Mouse (Mus musculus) heart, embryonic 16.5 days (tissue): Measurements from ENCODE around the gene Dazap1. TPM values are rescaled to one million over a fixed set of nuclear protein-coding genes. Genes with fewer than 3 reads are reported as not detected.

Experiments used
- ATAC-seq: fragments of 200-750 bp; cut with Nextera tagmentation; replicated peaks from 2 replicates; pipeline ENCODE4 v1.8.0; 2017; ENCODE audit warnings: moderate number of reproducible peaks; ENCODE audit not compliant: insufficient read depth, low FRiP score; ENCODE audit errors: extremely low read depth
- H3K27ac ChIP-seq: fragments of 300-500 bp; sonication (generic); 2 replicates; pipeline ENCODE4 v1.5.1; 2014; ENCODE audit warnings: mild to moderate bottlenecking, low read length, control low read depth, moderate library complexity
- H3K27me3 ChIP-seq: fragments of 300-500 bp; sonication (generic); 2 replicates; pipeline ENCODE4 v1.6.1; 2014; ENCODE audit warnings: low read length, mixed read lengths; ENCODE audit not compliant: control insufficient read depth, insufficient read depth
- H3K36me3 ChIP-seq: fragments of 300-500 bp; sonication (generic); 2 replicates; pipeline ENCODE4 v1.6.1; 2014; ENCODE audit not compliant: control insufficient read depth, insufficient read depth
- H3K4me1 ChIP-seq: fragments of 300-500 bp; sonication (generic); 2 replicates; pipeline ENCODE4 v1.6.1; 2014; ENCODE audit warnings: low read length, mixed read lengths; ENCODE audit not compliant: control insufficient read depth, insufficient read depth
- H3K4me2 ChIP-seq: fragments of 300-500 bp; sonication (generic); 2 replicates; pipeline ENCODE4 v1.6.1; 2014; ENCODE audit warnings: low read depth, mild to moderate bottlenecking, control low read depth, low read length
- H3K4me3 ChIP-seq: fragments of 300-500 bp; sonication (generic); 2 replicates; pipeline ENCODE4 v1.5.1; 2014; ENCODE audit warnings: mild to moderate bottlenecking, control low read depth, low read length
- H3K9ac ChIP-seq: fragments of 300-500 bp; sonication (generic); 2 replicates; pipeline ENCODE4 v1.6.1; 2014; ENCODE audit warnings: low read length, control low read depth
- H3K9me3 ChIP-seq: fragments of 300-500 bp; sonication (generic); replicated peaks from 2 replicates; pipeline ENCODE4 v1.6.1; 2016; ENCODE audit warnings: low read length; ENCODE audit not compliant: control insufficient read depth
- WGBS: fragments of 180-500 bp; shearing (Covaris S2); extraction: QIAGEN DNeasy Blood & Tissue Kit; methylation state at CpG from one replicate; pipeline ENCODE4 v1.1.7; 2014; 5-methylcytosine and 5-hydroxymethylcytosine counted together
- polyA plus RNA-seq: library from polyadenylated mRNA; unstranded; fragments of >200 nt; fragmentation: Nextera tagmentation; extraction: Ambion mirVana; gene quantifications from 2 replicates; pipeline ENCODE4 v1.2.1, GENCODE M21; 2015

The Dazap1 gene
- polyA plus RNA-seq, 1 experiment from 2014 or later, result 30.7 TPM

DNA sequence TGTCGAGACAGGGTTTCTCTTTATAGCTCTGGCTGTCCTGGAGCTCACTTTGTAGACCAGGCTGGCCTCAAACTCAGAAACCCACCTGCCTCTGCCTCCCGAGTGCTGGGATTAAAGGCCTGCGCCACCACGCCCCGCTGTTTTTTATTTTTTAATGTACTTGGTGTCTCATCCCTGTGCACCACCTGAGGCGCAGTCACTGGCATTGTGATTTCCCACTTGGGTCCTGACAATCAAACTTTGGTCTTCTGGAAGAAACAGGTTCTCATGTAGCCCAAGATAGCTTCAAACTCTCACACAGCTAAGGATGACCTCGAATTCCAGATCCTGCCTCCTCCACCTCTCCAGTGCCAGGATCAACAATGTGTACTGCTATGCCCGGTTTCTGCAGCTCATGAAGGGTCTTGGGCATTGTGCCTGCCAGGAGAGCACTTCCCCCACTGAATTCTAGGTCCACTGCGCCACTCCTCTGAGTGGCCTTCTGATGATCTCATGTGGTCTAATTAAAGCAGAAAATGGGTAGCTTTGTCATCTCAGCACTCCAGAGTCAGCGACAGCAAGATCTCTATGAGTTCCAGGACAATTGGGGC, 1.6 kb downstream of the Dazap1 start:
- Histone ChIP-seq H3K9ac (no peak overlapping the region), H3K4me3 (no peak overlapping the region), H3K9me3 (no peaks in the 10 kb centered on the region), H3K36me3 (peaks cover 10% of the 10 kb centered on the region), H3K27me3 (no peaks in the 10 kb centered on the region), H3K4me2 (no peak overlapping the region), H3K4me1 (peaks cover 50% of the 10 kb centered on the region), H3K27ac (no peak overlapping the region)
- 89% methylated on average over 10 of the region's 10 CpGs for WGBS
- ATAC-seq, result no peak

DNA sequence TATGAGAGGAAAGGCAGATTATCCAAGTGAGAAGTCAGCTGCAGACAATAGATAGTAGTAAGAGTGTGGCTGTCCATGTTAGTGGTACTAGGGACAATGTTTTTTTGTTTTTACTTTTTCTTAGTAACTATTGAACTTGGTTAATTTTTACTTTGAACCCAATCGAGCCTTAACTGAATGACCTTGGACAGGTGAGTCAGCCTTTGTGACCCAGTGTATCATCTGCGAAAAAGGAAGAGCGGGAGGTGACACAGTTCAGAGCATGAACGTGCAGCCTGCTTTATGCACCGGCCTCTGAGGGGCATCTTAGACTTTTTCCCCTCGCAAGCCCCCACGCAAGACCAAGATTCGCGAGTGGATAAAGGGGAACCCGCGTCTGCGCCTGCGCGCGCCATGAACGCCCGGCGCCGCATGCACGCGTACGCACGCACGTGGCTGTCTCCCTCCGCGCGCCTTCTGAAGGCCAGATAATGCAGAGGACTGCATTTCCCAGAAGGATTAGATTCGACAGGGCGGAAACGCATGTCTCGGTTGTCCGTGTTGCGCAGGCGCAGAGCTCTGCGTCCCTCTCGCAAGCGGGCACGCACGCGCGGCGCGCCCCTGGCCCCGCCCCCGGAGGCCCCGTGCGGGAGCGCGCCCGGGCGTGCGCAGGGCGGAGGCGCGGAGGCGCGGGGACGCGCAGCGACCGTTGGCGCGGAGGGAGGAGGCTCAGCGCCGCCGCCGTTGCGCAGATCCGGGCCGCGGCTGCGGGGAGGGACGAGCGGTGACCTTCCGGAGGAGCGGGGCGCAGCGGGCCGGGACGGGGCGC, 3.3 kb downstream of the Dazap1 start:
- H3K9me3 ChIP-seq, result no peaks in the 10 kb centered on the region
- 1% methylated on average over 80 of the region's 81 CpGs for WGBS
- no peaks in the 10 kb centered on the region for H3K27me3 ChIP-seq
- H3K4me1 ChIP-seq, result peaks cover 54% of the 10 kb centered on the region
- H3K4me3 ChIP-seq, result peak overlapping the region; percentile 93
- H3K27ac ChIP-seq, result peak overlapping the region; percentile 92
- peak overlapping the region; percentile 93 for H3K4me2 ChIP-seq
- H3K36me3 ChIP-seq, result no peaks in the 10 kb centered on the region
- H3K9ac ChIP-seq, result peak overlapping the region; percentile 99
- peak; percentile 63 for ATAC-seq

DNA sequence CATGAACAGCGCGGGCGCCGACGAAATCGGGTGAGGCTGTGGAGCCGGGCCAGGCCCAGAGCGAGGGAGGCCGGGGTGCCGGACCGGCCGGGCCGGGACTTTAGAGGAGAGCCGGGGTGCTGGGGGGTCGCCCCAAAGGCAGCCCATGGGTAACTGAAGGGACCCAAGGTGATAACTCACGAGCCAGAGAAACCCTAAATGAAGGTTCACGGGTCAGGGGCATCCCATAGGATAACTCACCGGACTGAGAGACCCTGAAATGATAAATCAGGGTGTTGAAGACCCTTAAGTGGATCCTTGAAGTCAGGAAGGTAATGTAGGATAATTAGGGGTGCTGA, 3.8 kb downstream of the Dazap1 start:
- peaks cover 53% of the 10 kb centered on the region for H3K4me1 ChIP-seq

DNA sequence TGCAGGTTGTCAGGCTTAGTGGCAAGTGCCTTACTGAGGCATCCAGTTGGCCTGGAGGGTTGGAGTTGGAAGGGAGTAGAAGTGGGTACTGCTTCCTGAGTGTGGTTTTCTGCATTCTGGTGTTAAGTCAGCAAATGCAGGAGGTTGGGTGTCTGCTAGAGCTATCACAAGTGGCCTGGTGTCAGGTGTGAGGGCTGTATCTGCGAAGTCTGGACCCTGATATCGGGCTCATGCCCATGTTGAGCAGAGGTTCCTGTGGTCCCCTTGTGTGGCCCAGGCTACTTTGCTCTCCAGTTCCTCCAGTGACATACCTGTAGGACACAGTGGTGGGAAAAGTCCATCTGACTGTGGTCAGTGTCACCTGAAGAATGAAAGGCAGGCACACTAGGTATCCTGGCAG, 8.8 kb downstream of the Dazap1 start:
- Histone ChIP-seq H3K4me2 (no peak overlapping the region), H3K9me3 (no peaks in the 10 kb centered on the region), H3K36me3 (peaks cover 9% of the 10 kb centered on the region; the same call in 1 of the 2 replicates), H3K4me3 (no peak overlapping the region), H3K27ac (no peak overlapping the region), H3K4me1 (peaks cover 59% of the 10 kb centered on the region), H3K9ac (peak overlapping the region; percentile 31; the same call in 1 of the 2 replicates), H3K27me3 (no peaks in the 10 kb centered on the region)
- 85% methylated on average over 2 of the region's 2 CpGs for WGBS
- no peak for ATAC-seq

More for the DNA sequence above, 3.8 kb downstream of the Dazap1 start:
- H3K36me3 ChIP-seq, result no peaks in the 10 kb centered on the region
- peak overlapping the region; percentile 99 for H3K9ac ChIP-seq
- peak overlapping the region; percentile 93 for H3K4me2 ChIP-seq
- WGBS, result under 1% methylated on average over 17 of the region's 18 CpGs
- ATAC-seq, result no peak
- H3K4me3 ChIP-seq, result peak overlapping the region; percentile 93
- H3K9me3 ChIP-seq, result no peaks in the 10 kb centered on the region
- H3K27me3 ChIP-seq, result no peaks in the 10 kb centered on the region
- peak overlapping the region; percentile 92 for H3K27ac ChIP-seq

DNA sequence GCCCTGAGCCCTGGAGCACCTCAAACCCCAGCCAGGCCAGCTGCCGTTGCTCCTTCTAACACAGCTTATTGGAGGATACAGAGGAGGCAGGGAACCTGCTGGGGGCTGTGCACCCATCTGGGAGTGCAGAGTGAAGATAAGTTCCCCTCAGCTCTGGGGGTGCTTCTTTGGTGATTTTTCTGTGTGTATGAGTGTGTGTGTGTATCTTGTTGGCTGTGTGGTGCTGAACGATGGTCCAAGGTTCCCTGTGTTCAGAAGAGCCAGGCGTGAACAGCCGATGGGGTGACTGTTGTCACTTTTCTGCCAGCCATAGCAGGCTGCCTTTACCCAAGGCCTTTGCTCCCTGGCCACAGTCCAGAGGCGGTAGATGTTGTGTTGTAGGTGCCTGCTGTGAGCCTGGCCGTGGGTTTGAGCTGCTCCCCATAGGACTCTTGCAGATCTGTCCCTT, 9.5 kb downstream of the Dazap1 start:
- H3K27me3 ChIP-seq, result no peaks in the 10 kb centered on the region
- H3K36me3 ChIP-seq, result peaks cover 12% of the 10 kb centered on the region; the same call in 1 of the 2 replicates
- H3K9ac ChIP-seq, result peak overlapping the region; percentile 31
- H3K4me1 ChIP-seq, result peaks cover 56% of the 10 kb centered on the region
- WGBS, result 50% methylated on average over 6 of the region's 6 CpGs
- no peaks in the 10 kb centered on the region for H3K9me3 ChIP-seq
- ATAC-seq, result no peak
- H3K27ac ChIP-seq, result peak overlapping the region; percentile 52
- H3K4me2 ChIP-seq, result no peak overlapping the region
- H3K4me3 ChIP-seq, result no peak overlapping the region

DNA sequence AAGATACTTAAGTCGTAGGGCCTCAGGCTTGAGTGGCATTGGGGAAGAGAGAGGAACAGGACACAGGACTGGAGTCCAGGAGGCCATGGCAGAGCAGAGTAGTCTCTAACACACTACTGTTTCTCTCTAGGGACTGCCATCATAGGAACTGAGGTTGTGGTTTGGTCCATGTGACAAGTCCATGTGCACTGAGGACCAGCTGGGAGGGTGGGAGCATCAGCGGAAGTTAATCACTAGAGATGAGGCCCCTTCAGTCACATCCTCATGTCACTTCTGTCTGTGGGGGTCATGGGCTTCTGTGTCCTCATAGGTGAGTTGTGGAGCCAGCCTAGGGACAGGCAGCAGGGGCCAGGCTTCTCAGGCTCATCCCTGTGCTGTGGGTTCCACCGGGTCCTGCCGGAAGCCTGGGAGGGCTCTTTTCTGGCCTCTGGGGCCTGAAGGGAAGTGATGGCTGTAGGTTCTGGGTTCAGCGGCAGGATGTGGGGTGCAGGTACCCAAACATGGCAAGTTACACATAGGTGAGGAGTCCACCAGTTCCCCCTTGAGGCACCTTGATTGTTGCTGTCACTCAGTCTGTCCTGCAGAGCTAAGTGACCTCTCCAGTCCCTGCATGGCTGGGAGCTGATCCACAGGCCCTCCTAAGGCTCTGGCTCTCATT, 10.0 kb downstream of the Dazap1 start:
- Histone ChIP-seq H3K27ac (peak overlapping the region; percentile 52; the same call in 1 of the 2 replicates), H3K4me1 (peaks cover 50% of the 10 kb centered on the region), H3K9me3 (no peaks in the 10 kb centered on the region), H3K9ac (peak overlapping the region; percentile 31; the same call in 1 of the 2 replicates), H3K4me2 (no peak overlapping the region), H3K36me3 (peaks cover 16% of the 10 kb centered on the region; the same call in 1 of the 2 replicates), H3K27me3 (no peaks in the 10 kb centered on the region), H3K4me3 (no peak overlapping the region)
- ATAC-seq, result no peak
- WGBS, result 77% methylated on average over 5 of the region's 5 CpGs

DNA sequence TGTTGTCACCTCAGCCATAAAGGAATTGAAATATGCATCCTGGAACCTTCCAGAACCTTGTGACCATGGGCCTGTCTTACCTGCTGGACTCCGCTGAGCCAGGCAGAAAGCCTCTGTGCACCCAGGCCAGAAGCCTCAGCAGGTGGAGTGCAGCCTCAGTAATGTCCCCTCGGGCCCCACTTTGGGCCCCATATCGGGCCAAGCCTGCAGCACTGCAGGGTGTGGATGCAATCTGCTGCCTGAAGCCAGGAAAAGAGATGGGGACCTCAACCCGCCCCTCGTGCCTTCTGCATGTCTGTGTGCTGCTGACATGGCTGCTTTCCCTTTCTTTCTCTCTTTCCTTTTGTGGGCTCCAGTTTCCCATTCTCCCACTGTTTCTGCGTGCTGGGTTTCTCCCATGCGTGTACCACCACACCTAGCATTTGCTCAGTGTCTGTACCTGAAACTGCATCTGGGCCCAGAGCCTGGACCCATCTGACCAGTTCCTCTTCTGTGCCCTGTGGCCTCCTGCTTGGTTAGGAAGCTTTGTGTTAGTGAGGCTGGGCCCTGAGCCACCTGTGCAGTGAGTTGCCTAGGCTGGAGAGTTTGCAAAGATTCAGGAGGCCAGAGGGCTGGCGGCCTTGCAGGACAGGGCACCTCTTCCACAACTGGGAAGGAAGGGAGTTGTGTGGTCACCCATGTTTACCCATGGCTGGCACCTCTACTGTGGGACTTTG, 10.7 kb downstream of the Dazap1 start:
- Histone ChIP-seq H3K4me2 (no peak overlapping the region), H3K27ac (no peak overlapping the region), H3K9ac (no peak overlapping the region), H3K9me3 (no peaks in the 10 kb centered on the region), H3K4me3 (no peak overlapping the region), H3K36me3 (peaks cover 20% of the 10 kb centered on the region; the same call in 1 of the 2 replicates), H3K4me1 (peaks cover 43% of the 10 kb centered on the region), H3K27me3 (no peaks in the 10 kb centered on the region)
- WGBS, result 87% methylated on average over 8 of the region's 8 CpGs
- ATAC-seq, result no peak

DNA sequence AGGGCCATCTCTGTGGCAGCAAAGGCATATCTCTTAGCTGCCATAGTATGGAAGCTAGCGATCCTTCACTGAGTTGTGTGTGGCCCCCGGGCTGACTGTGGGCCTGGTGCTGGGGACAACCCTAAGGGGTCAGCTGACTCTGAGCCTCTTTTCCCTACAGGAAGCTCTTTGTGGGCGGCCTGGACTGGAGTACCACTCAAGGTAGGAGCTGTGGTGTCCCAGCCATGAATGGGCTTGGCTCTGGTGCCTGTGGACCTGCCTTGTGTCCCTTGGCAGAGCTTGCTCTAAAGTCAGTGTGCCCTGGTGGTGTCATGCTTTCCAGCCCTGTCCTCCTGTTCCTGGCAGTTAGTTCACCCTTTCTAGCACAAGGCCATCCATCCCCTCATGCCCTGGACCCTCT, 12.6 kb downstream of the Dazap1 start:
- H3K9ac ChIP-seq, result no peak overlapping the region
- ATAC-seq, result no peak
- no peaks in the 10 kb centered on the region for H3K9me3 ChIP-seq
- H3K4me2 ChIP-seq, result no peak overlapping the region
- H3K27ac ChIP-seq, result no peak overlapping the region
- no peaks in the 10 kb centered on the region for H3K27me3 ChIP-seq
- WGBS, result 81% methylated on average over 3 of the region's 3 CpGs
- H3K4me1 ChIP-seq, result peaks cover 29% of the 10 kb centered on the region
- peaks cover 38% of the 10 kb centered on the region for H3K36me3 ChIP-seq
- no peak overlapping the region for H3K4me3 ChIP-seq
